Mouse (Mus musculus) G1E (cell line): ENCODE measurements around the gene Gm44596. TPM values are rescaled to one million over a fixed set of nuclear protein-coding genes. Genes with fewer than 3 reads are reported as not detected.

Source experiments
- ATAC-seq: 2 replicates; pipeline ENCODE4 v1.8.0; 2016; ENCODE audit warnings: mild to moderate bottlenecking; ENCODE audit not compliant: insufficient number of reproducible peaks, poor library complexity, low FRiP score, severe bottlenecking; ENCODE audit errors: extremely low read depth
- DNase-seq: peaks from one replicate; pipeline ENCODE4 v3.0.0; 2012; ENCODE audit warnings: low spot score
- H3K27me3 ChIP-seq: 2 replicates; pipeline ENCODE4 v1.6.1; 2012; ENCODE audit warnings: mild to moderate bottlenecking, low read length, inconsistent platforms; ENCODE audit not compliant: insufficient read depth
- H3K36me3 ChIP-seq: replicated peaks from 2 replicates; pipeline ENCODE3; 2012; ENCODE audit warnings: mild to moderate bottlenecking, inconsistent platforms
- H3K4me1 ChIP-seq: 2 replicates; pipeline ENCODE4 v1.6.1; 2012; ENCODE audit warnings: low read depth, low read length, inconsistent platforms, mixed read lengths; ENCODE audit not compliant: insufficient read depth
- H3K4me3 ChIP-seq: 2 replicates; pipeline ENCODE4 v1.5.1; 2012; ENCODE audit warnings: low read depth, mild to moderate bottlenecking, inconsistent platforms, low read length, moderate library complexity, mixed read lengths
- H3K9me3 ChIP-seq: replicated peaks from 2 replicates; pipeline ENCODE4 v1.6.1; 2012; ENCODE audit warnings: inconsistent platforms
- CTCF ChIP-seq: IDR thresholded peaks from 2 replicates; pipeline ENCODE4 v1.5.1; 2012; ENCODE audit warnings: low read depth, low read length, inconsistent platforms, mixed read lengths
- GATA1 ChIP-seq: IDR thresholded peaks from 2 replicates; pipeline ENCODE4 v1.6.1; 2012; ENCODE audit warnings: borderline replicate concordance, low read length, inconsistent platforms, mixed read lengths
- GATA2 ChIP-seq: IDR thresholded peaks from 2 replicates; pipeline ENCODE4 v1.6.1; 2012; ENCODE audit warnings: low read depth, low read length, inconsistent platforms, borderline replicate concordance
- POLR2AphosphoS5 ChIP-seq: IDR thresholded peaks from 2 replicates; pipeline ENCODE4 v1.6.1; 2012; ENCODE audit warnings: low read depth, low read length, inconsistent platforms; ENCODE audit not compliant: insufficient replicate concordance
- TAL1 ChIP-seq: conservative IDR thresholded peaks from 2 replicates; pipeline ENCODE4 v1.6.1; 2012; ENCODE audit warnings: low read depth, low read length, inconsistent platforms, mixed read lengths
- polyA plus RNA-seq: library from polyadenylated mRNA; stranded (reverse); fragments of >175 nt; gene quantifications from 2 replicates; pipeline ENCODE4 v1.2.3, GENCODE M21; 2012
- total RNA-seq, 2 experiments: library from RNA; stranded (forward) in 1 of 2; stranded (reverse) in 1 of 2; fragments of 200-1000 nt in 1 of 2; fragments of >200 nt in 1 of 2; fragmentation: Nextera tagmentation in 1 of 2; gene quantifications; 2 replicates each; pipeline ENCODE4 v1.2.3; 2014 to 2017

The Gm44596 gene
- total and polyA plus RNA-seq, 3 experiments = not detected

- ATAC-seq = peak; percentile 11; the same call in 1 of the 2 replicates
- no peak for TF ChIP-seq CTCF
- no peak for TF ChIP-seq GATA1
- TF ChIP-seq POLR2AphosphoS5 = no peak
- no peak for TF ChIP-seq GATA2
- TF ChIP-seq TAL1 = no peak
- no peak for DNase-seq
- Histone ChIP-seq H3K36me3 (peaks cover 68% of the 10 kb centered on the region), H3K27me3 (no peaks in the 10 kb centered on the region), H3K9me3 (no peaks in the 10 kb centered on the region), H3K4me3 (peak overlapping the region; percentile 94), H3K4me1 (peaks cover 45% of the 10 kb centered on the region)
These were observed 13.4 kb upstream of the Gm44596 start for GRCm38 (mm10) chr6:128361901-128362300.

- Histone ChIP-seq H3K4me1 (peaks cover 45% of the 10 kb centered on the region), H3K4me3 (peak within 1 kb of the TSS; percentile 94), H3K9me3 (no peaks in the 10 kb centered on the region), H3K36me3 (peaks cover 68% of the 10 kb centered on the region), H3K27me3 (no peaks in the 10 kb centered on the region)
- ATAC-seq (peak; percentile 58), DNase-seq (peak; percentile 87)
- TF ChIP-seq GATA1 (no peak), POLR2AphosphoS5 (no peak), TAL1 (no peak), GATA2 (no peak), CTCF (no peak)
These were observed 12.8 kb upstream of the Gm44596 start, which contains the start of the genes Rhno1 and Foxm1 for GRCm38 (mm10) chr6:128362381-128363006. TSS of gene Rhno1 (minus strand) at chr6:128362911. TSS of gene Foxm1 (plus strand) at chr6:128362967.

- no peak for TF ChIP-seq TAL1
- no peak for TF ChIP-seq GATA2
- no peak for TF ChIP-seq CTCF
- Histone ChIP-seq H3K27me3 (no peaks in the 10 kb centered on the region), H3K9me3 (no peaks in the 10 kb centered on the region), H3K4me3 (peak overlapping the region; percentile 94), H3K4me1 (peaks cover 45% of the 10 kb centered on the region), H3K36me3 (peaks cover 67% of the 10 kb centered on the region)
- DNase-seq (peak; percentile 52), ATAC-seq (peak; percentile 5; the same call in 1 of the 2 replicates)
These were observed 12.1 kb upstream of the Gm44596 start for GRCm38 (mm10) chr6:128363007-128363825.

GRCm38 (mm10) chr6:128364721-128365120 is 10.6 kb upstream of the Gm44596 start:
- no peak for TF ChIP-seq CTCF
- no peak for TF ChIP-seq GATA1
- TF ChIP-seq POLR2AphosphoS5 = no peak
- DNase-seq (no peak), ATAC-seq (no peak)
- Histone ChIP-seq H3K9me3 (no peaks in the 10 kb centered on the region), H3K36me3 (peaks cover 67% of the 10 kb centered on the region), H3K4me3 (no peak overlapping the region), H3K4me1 (peaks cover 36% of the 10 kb centered on the region), H3K27me3 (no peaks in the 10 kb centered on the region)

- Histone ChIP-seq H3K4me3 (no peak overlapping the region), H3K36me3 (peaks cover 70% of the 10 kb centered on the region), H3K4me1 (peaks cover 20% of the 10 kb centered on the region), H3K27me3 (no peaks in the 10 kb centered on the region), H3K9me3 (no peaks in the 10 kb centered on the region)
- DNase-seq (no peak), ATAC-seq (no peak)
- TF ChIP-seq GATA2 = no peak
- TF ChIP-seq CTCF = no peak
- TF ChIP-seq TAL1 = no peak
- TF ChIP-seq GATA1 = no peak
- no peak for TF ChIP-seq POLR2AphosphoS5
These were observed 8.8 kb upstream of the Gm44596 start for GRCm38 (mm10) chr6:128366466-128366865.

GRCm38 (mm10) chr6:128370040-128370439 is 5.3 kb upstream of the Gm44596 start:
- ATAC-seq = no peak
- peaks cover 97% of the 10 kb centered on the region for H3K36me3 ChIP-seq

More at GRCm38 (mm10) chr6:128370040-128370439, 5.3 kb upstream of the Gm44596 start:
- DNase-seq = no peak
- Histone ChIP-seq H3K27me3 (no peaks in the 10 kb centered on the region; the same call in 1 of the 2 replicates), H3K9me3 (no peaks in the 10 kb centered on the region), H3K4me1 (0 out of 2 replicates have a peak, but pooled peaks cover 4% of the 10 kb centered on the region), H3K4me3 (no peak overlapping the region)
- TF ChIP-seq CTCF = no peak
- no peak for TF ChIP-seq POLR2AphosphoS5
- no peak for TF ChIP-seq GATA2
- no peak for TF ChIP-seq TAL1
- TF ChIP-seq GATA1 = no peak
